Mouse (Mus musculus): ENCODE results near the gene Cenps.

DNA sequence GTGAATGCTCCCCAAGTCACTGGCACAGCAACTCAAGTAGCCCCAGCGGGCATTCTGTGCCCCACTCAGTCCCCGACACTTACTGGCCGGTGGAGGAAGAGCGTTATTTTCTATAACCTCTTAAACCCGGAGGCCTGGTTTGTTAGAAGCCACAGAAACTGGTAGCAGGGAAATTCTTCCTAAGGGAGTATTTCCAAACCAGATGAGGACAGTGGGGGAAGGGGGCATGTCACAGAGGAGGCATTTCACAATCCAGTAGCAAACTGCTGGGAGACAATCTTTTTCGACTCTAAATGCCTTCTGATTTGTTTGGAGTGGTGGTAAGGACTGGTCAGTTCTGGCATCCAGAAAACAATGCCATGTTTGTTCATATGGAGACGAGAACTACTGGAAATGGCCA lies 41.7 kb upstream of the Cenps start:
- TF ChIP-seq POLR2A (IDR thresholded peaks at IDR 0.05; ENCODE audit: low read depth, low read length) (no peak), CTCF (conservative IDR thresholded peaks at IDR 0.05; ENCODE audit: insufficient read depth, insufficient read length, low read depth, low read length) (no peak)
